Mouse (Mus musculus): ENCODE measurements around the gene C87977. TPM values are rescaled to one million over a fixed set of nuclear protein-coding genes. Genes with fewer than 3 reads are reported as not detected.
"Not testable (repeated sequence)": the region's sequence is repeated elsewhere in the genome, so short reads cannot be mapped to it uniquely, and the experiment has no call there.

Gene C87977
- not detected in 2 replicates for polyA plus RNA-seq (2014; fragmentation: Nextera tagmentation; extraction: Ambion mirVana)

- not testable (repeated sequence) for H3K4me3 ChIP-seq (ENCODE audit: low read length); H3K27me3 ChIP-seq (ENCODE audit: control insufficient read depth, insufficient read depth, low read length); H3K27ac ChIP-seq (ENCODE audit: low read depth, low read length); H3K9me3 ChIP-seq (ENCODE audit: control insufficient read depth, low read length); H3K4me2 ChIP-seq (replicated peaks; ENCODE audit: low read depth, low read length); ATAC-seq (ENCODE audit: low FRiP score, low TSS enrichment); H3K4me1 ChIP-seq (ENCODE audit: control insufficient read depth, insufficient read depth, low read length); H3K36me3 ChIP-seq (ENCODE audit: control insufficient read depth, insufficient read depth, low read length); H3K9ac ChIP-seq (ENCODE audit: low read depth, low read length)
- 88% methylated on average over 1 of the region's 1 CpGs for WGBS
These were observed at the start of gene C87977 for GRCm38 (mm10) chr4:144213218-144213617. Gene C87977 (minus strand): TSS chr4:144213318.

- not testable (repeated sequence) for H3K27ac ChIP-seq (ENCODE audit: low read depth, low read length); H3K4me3 ChIP-seq (ENCODE audit: low read length); H3K9ac ChIP-seq (ENCODE audit: low read depth, low read length); H3K36me3 ChIP-seq (ENCODE audit: control insufficient read depth, insufficient read depth, low read length); H3K4me2 ChIP-seq (replicated peaks; ENCODE audit: low read depth, low read length); ATAC-seq (ENCODE audit: low FRiP score, low TSS enrichment); H3K9me3 ChIP-seq (ENCODE audit: control insufficient read depth, low read length); H3K4me1 ChIP-seq (ENCODE audit: control insufficient read depth, insufficient read depth, low read length); H3K27me3 ChIP-seq (ENCODE audit: control insufficient read depth, insufficient read depth, low read length)
These were observed 41.6 kb upstream of the C87977 start for GRCm38 (mm10) chr4:144254768-144255167.

- Histone ChIP-seq H3K4me3 (ENCODE audit: low read length) (no peak within 1 kb of the TSS), H3K36me3 (ENCODE audit: control insufficient read depth, insufficient read depth, low read length) (no peaks in the 10 kb centered on the region), H3K4me2 (replicated peaks; ENCODE audit: low read depth, low read length) (no peak within 1 kb of the TSS), H3K9ac (ENCODE audit: low read depth, low read length) (no peak within 1 kb of the TSS), H3K9me3 (ENCODE audit: control insufficient read depth, low read length) (peaks cover 2% of the 10 kb centered on the region; the same call in 1 of the 2 replicates), H3K27ac (ENCODE audit: low read depth, low read length) (no peak within 1 kb of the TSS), H3K4me1 (ENCODE audit: control insufficient read depth, insufficient read depth, low read length) (no peaks in the 10 kb centered on the region), H3K27me3 (ENCODE audit: control insufficient read depth, insufficient read depth, low read length) (no peaks in the 10 kb centered on the region)
- 56% methylated on average over 1 of the region's 1 CpGs for WGBS
- no peak for ATAC-seq (ENCODE audit: low FRiP score, low TSS enrichment)
These were observed 22.7 kb downstream of the C87977 start, which contains the start of gene Oog2 for GRCm38 (mm10) chr4:144190419-144190818. Gene Oog2 (plus strand): TSS chr4:144190719.

- Histone ChIP-seq H3K4me3 (ENCODE audit: low read length) (no peak within 1 kb of the TSS), H3K27me3 (ENCODE audit: control insufficient read depth, insufficient read depth, low read length) (no peaks in the 10 kb centered on the region), H3K4me1 (ENCODE audit: control insufficient read depth, insufficient read depth, low read length) (no peaks in the 10 kb centered on the region), H3K36me3 (ENCODE audit: control insufficient read depth, insufficient read depth, low read length) (no peaks in the 10 kb centered on the region), H3K27ac (ENCODE audit: low read depth, low read length) (no peak within 1 kb of the TSS), H3K4me2 (replicated peaks; ENCODE audit: low read depth, low read length) (no peak within 1 kb of the TSS), H3K9me3 (ENCODE audit: control insufficient read depth, low read length) (peaks cover 12% of the 10 kb centered on the region), H3K9ac (ENCODE audit: low read depth, low read length) (no peak within 1 kb of the TSS)
- no peak for ATAC-seq (ENCODE audit: low FRiP score, low TSS enrichment)
- WGBS: 90% methylated on average over 1 of the region's 1 CpGs
These were observed 50.6 kb downstream of the C87977 start, which contains the start of gene Oog3 for GRCm38 (mm10) chr4:144162563-144162962. Gene Oog3 (minus strand): TSS chr4:144162663.

Other genes starting within 250 kb of the C87977 start
- not detected in 2 replicates for gene Gm13101, start 246.4 kb downstream of the C87977 start, polyA plus RNA-seq (2014; fragmentation: Nextera tagmentation; extraction: Ambion mirVana)
- gene Pramef17, start 218.9 kb downstream of the C87977 start, polyA plus RNA-seq (2014; fragmentation: Nextera tagmentation; extraction: Ambion mirVana): not detected in 2 replicates
- not detected in 2 replicates for gene Pramel4, start 154.2 kb downstream of the C87977 start, polyA plus RNA-seq (2014; fragmentation: Nextera tagmentation; extraction: Ambion mirVana)
- gene Gm13102, start 106.8 kb downstream of the C87977 start, polyA plus RNA-seq (2014; fragmentation: Nextera tagmentation; extraction: Ambion mirVana): not detected in 2 replicates
- not detected in 2 replicates for gene Oog3, start 50.7 kb downstream of the C87977 start, polyA plus RNA-seq (2014; fragmentation: Nextera tagmentation; extraction: Ambion mirVana)
- gene Oog2, start 22.6 kb downstream of the C87977 start, polyA plus RNA-seq (2014; fragmentation: Nextera tagmentation; extraction: Ambion mirVana): not detected in 2 replicates
- gene Pramel5, start 67.2 kb upstream of the C87977 start, polyA plus RNA-seq (2014; fragmentation: Nextera tagmentation; extraction: Ambion mirVana): not detected in 2 replicates
- not detected in 2 replicates for gene Gm13128, start 116.9 kb upstream of the C87977 start, polyA plus RNA-seq (2014; fragmentation: Nextera tagmentation; extraction: Ambion mirVana)
- gene Gm13119, start 144.6 kb upstream of the C87977 start, polyA plus RNA-seq (2014; fragmentation: Nextera tagmentation; extraction: Ambion mirVana): not detected in 2 replicates
- not detected in 2 replicates for gene Pramef20, start 164.6 kb upstream of the C87977 start, polyA plus RNA-seq (2014; fragmentation: Nextera tagmentation; extraction: Ambion mirVana)
- gene Pramef12, start 195.1 kb upstream of the C87977 start, polyA plus RNA-seq (2014; fragmentation: Nextera tagmentation; extraction: Ambion mirVana): 0.11 and 0.39 TPM in 2 replicates
- gene 1700012P22Rik, start 225.5 kb upstream of the C87977 start, polyA plus RNA-seq (2014; fragmentation: Nextera tagmentation; extraction: Ambion mirVana): not detected in 2 replicates
- not detected in 2 replicates for gene Gm9944, start 240.0 kb upstream of the C87977 start, polyA plus RNA-seq (2014; fragmentation: Nextera tagmentation; extraction: Ambion mirVana)

Data from kidney, embryonic 14.5 days (tissue).